Mouse (Mus musculus) hindbrain, embryonic 12.5 days (tissue): ENCODE measurements around the gene Gm136. TPM values are rescaled to one million over a fixed set of nuclear protein-coding genes. Genes with fewer than 3 reads are reported as not detected.

Experiments used
- ATAC-seq: fragments of 200-750 bp; cut with Nextera tagmentation; 2 replicates; pipeline ENCODE4 v1.8.0; 2017; ENCODE audit warnings: moderate TSS enrichment; ENCODE audit not compliant: low FRiP score
- H3K27ac ChIP-seq: fragments of 300-500 bp; sonication (generic); 2 replicates; pipeline ENCODE4 v1.5.1; 2016; ENCODE audit warnings: mild to moderate bottlenecking
- H3K27me3 ChIP-seq: fragments of 300-500 bp; sonication (generic); 2 replicates; pipeline ENCODE4 v1.6.1; 2016; ENCODE audit warnings: mild to moderate bottlenecking
- H3K36me3 ChIP-seq: fragments of 300-500 bp; sonication (generic); 2 replicates; pipeline ENCODE4 v1.6.1; 2016; ENCODE audit warnings: mild to moderate bottlenecking
- H3K4me1 ChIP-seq: fragments of 300-500 bp; sonication (generic); 2 replicates; pipeline ENCODE4 v1.6.1; 2016
- H3K4me2 ChIP-seq: fragments of 300-500 bp; sonication (generic); replicated peaks from 2 replicates; pipeline ENCODE4 v1.6.1; 2016; ENCODE audit warnings: mild to moderate bottlenecking
- H3K4me3 ChIP-seq: fragments of 300-500 bp; sonication (generic); 2 replicates; pipeline ENCODE4 v1.5.1; 2016; ENCODE audit warnings: mild to moderate bottlenecking
- H3K9ac ChIP-seq: fragments of 300-500 bp; sonication (generic); 2 replicates; pipeline ENCODE4 v1.6.1; 2016; ENCODE audit warnings: mild to moderate bottlenecking, moderate library complexity
- H3K9me3 ChIP-seq: fragments of 300-500 bp; sonication (generic); replicated peaks from 2 replicates; pipeline ENCODE4 v1.6.1; 2016; ENCODE audit warnings: mild to moderate bottlenecking
- WGBS: fragments of 180-500 bp; shearing (Covaris S2); methylation state at CpG from one replicate; pipeline ENCODE4 v1.1.7; 2016; 5-methylcytosine and 5-hydroxymethylcytosine counted together
- polyA plus RNA-seq: library from polyadenylated mRNA; unstranded; fragments of >200 nt; fragmentation: Nextera tagmentation; extraction: Ambion mirVana; gene quantifications from 2 replicates; pipeline ENCODE4 v1.2.1, GENCODE M21; 2016

Gm136 gene
- polyA plus RNA-seq: not detected in 2 replicates

DNA sequence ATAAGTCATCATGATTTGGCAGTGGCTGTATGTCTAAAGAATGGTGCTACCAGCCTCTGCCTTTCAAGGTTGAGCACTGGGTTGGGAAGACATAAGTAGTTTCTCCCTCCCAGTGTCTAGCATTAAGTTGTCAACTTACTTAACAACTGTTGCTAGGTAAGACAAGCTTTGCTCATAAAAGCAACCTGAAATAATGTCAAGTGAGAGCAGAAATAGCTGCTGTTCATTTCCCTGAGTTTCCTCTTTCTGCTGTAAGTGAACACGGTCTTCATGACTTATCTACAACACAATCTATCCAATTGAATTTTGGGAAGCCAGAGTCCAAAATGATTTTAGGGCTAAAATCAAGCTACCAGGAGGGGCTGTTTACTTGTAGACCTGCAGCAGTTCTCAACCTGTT lies at the start of gene Gm136:
Gm136 (minus strand) TSS at position 101 of the 400 bp plus-strand sequence.
- H3K4me1 ChIP-seq: no peaks in the 10 kb centered on the region
- H3K9me3 ChIP-seq: no peaks in the 10 kb centered on the region
- WGBS: 87% methylated on average over 1 of the region's 1 CpGs
- H3K9ac ChIP-seq: no peak within 1 kb of the TSS
- no peak within 1 kb of the TSS for H3K27ac ChIP-seq
- H3K4me3 ChIP-seq: no peak within 1 kb of the TSS
- no peak for ATAC-seq
- no peaks in the 10 kb centered on the region for H3K27me3 ChIP-seq
- H3K4me2 ChIP-seq: no peak within 1 kb of the TSS
- H3K36me3 ChIP-seq: no peaks in the 10 kb centered on the region

DNA sequence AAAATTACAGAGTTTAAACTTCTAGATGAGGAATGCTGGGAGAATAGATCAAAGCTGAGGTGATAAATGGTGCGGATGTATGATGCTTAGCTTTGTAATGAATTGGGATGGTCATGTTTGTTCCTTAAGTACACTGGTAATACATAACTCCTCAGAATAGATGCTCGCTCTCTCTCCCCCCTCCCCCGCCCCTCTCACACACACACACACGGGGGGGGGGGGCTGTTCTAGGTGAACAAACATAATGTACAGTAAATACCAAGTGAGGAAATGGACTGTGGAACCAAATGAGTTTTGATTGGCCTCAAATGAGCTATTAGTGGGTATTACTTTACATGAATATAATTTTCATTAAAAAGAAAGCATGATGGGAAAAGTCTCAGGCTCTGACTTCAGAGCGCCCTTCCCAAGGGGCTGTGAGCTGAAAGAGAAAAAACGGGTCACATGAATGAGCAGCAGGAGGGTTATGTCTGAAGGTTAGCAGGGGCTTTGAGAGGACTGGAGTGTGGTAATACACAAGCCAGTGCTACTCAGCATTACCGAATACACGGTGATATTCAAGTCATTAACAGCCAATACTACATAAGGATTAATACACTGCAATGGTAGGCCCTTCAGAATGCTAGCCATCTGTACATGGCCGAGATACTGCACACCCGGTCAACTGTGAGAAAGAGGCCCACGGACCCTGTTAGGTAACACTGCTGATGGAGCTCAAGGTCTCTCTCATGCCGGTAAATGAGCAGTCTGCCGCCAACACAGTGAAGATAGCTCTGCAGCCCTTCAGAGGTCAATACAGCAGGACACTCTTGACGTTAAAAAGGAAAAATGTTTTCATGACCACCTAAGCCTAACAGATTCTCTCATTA lies 45.3 kb upstream of the Gm136 start:
- peaks cover 4% of the 10 kb centered on the region; the same call in 1 of the 2 replicates for H3K4me1 ChIP-seq
- no peaks in the 10 kb centered on the region for H3K27me3 ChIP-seq
- WGBS: 81% methylated on average over 14 of the region's 14 CpGs
- H3K9me3 ChIP-seq: no peaks in the 10 kb centered on the region
- peaks cover 16% of the 10 kb centered on the region for H3K36me3 ChIP-seq
- H3K4me2 ChIP-seq: no peak overlapping the region
- ATAC-seq: peak; percentile 35; the same call in 1 of the 2 replicates
- H3K9ac ChIP-seq: no peak overlapping the region
- no peak overlapping the region for H3K27ac ChIP-seq
- H3K4me3 ChIP-seq: no peak overlapping the region

DNA sequence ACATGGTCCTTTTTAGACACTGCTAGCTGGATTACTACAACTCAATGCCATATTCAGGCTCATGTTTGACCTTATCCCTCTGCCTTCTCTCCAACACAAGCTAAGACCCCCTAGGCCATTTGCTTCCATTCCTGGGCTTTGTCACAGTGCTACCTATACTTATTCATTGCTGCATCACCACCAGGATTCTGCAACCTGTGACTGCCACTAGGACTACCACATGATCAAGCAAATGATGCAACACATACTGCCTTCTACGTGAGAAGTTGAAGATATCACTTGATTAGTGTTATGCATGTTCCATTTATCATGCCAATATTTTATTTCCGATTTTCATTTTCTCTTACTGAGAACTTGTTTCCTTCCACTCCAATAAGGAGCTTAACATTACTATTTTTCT lies 41.9 kb upstream of the Gm136 start:
- Histone ChIP-seq H3K4me1 (peaks cover 4% of the 10 kb centered on the region; the same call in 1 of the 2 replicates), H3K9ac (no peak overlapping the region), H3K9me3 (no peaks in the 10 kb centered on the region), H3K4me3 (no peak overlapping the region), H3K4me2 (no peak overlapping the region), H3K27ac (no peak overlapping the region), H3K36me3 (no peaks in the 10 kb centered on the region), H3K27me3 (no peaks in the 10 kb centered on the region)
- no peak for ATAC-seq
- 93% methylated on average over 2 of the region's 2 CpGs for WGBS

- H3K9me3 ChIP-seq: no peaks in the 10 kb centered on the region
Measured at GRCm38 (mm10) chr4:34797294-34797983, 41.4 kb upstream of the Gm136 start.

DNA sequence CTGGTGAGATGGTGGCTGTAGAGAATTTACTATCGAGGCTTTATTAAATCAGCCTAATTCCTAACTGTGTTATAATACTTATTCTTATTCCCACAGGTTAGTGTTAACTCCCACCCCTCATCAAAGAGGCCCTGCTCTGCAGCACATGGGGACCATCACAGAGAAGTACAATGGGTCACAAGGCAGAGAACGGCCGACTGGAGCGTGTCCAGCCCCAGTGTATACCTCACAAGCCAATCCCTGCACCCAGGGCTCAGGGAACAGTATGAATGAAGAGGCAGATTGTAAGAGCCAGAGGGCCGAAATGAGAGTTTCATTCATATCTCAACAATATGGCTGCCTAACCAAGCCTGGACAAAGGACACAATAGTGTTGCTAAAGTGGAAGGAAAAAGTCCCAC lies 40.2 kb upstream of the Gm136 start:
- Histone ChIP-seq H3K36me3 (no peaks in the 10 kb centered on the region), H3K4me3 (no peak overlapping the region), H3K27ac (no peak overlapping the region), H3K9ac (no peak overlapping the region), H3K9me3 (no peaks in the 10 kb centered on the region), H3K4me2 (no peak overlapping the region), H3K27me3 (no peaks in the 10 kb centered on the region), H3K4me1 (no peaks in the 10 kb centered on the region)
- no peak for ATAC-seq
- 88% methylated on average over 5 of the region's 5 CpGs for WGBS

More at GRCm38 (mm10) chr4:34797294-34797983, 41.4 kb upstream of the Gm136 start:
- Histone ChIP-seq H3K36me3 (no peaks in the 10 kb centered on the region), H3K4me2 (no peak overlapping the region), H3K27ac (no peak overlapping the region), H3K4me3 (no peak overlapping the region), H3K4me1 (peaks cover 4% of the 10 kb centered on the region; the same call in 1 of the 2 replicates), H3K27me3 (no peaks in the 10 kb centered on the region), H3K9ac (no peak overlapping the region)
- no peak for ATAC-seq
- WGBS: 85% methylated on average over 8 of the region's 8 CpGs

- Histone ChIP-seq H3K27me3 (no peaks in the 10 kb centered on the region), H3K4me3 (no peak overlapping the region), H3K4me2 (no peak overlapping the region), H3K9ac (no peak overlapping the region), H3K27ac (no peak overlapping the region), H3K9me3 (no peaks in the 10 kb centered on the region), H3K4me1 (no peaks in the 10 kb centered on the region), H3K36me3 (no peaks in the 10 kb centered on the region)
- WGBS: 92% methylated on average over 3 of the region's 3 CpGs
- no peak for ATAC-seq
Measured at GRCm38 (mm10) chr4:34786476-34786875, 30.4 kb upstream of the Gm136 start.

GRCm38 (mm10) chr4:34785646-34786045 lies 29.6 kb upstream of the Gm136 start:
- Histone ChIP-seq H3K36me3 (no peaks in the 10 kb centered on the region), H3K9me3 (no peaks in the 10 kb centered on the region), H3K4me3 (no peak overlapping the region), H3K4me1 (no peaks in the 10 kb centered on the region), H3K27me3 (no peaks in the 10 kb centered on the region), H3K27ac (no peak overlapping the region), H3K9ac (no peak overlapping the region), H3K4me2 (no peak overlapping the region)
- no peak for ATAC-seq
- WGBS: 89% methylated on average over 2 of the region's 2 CpGs

GRCm38 (mm10) chr4:34784865-34785264 lies 28.8 kb upstream of the Gm136 start:
- Histone ChIP-seq H3K36me3 (no peaks in the 10 kb centered on the region), H3K4me3 (no peak overlapping the region), H3K9ac (no peak overlapping the region), H3K4me1 (no peaks in the 10 kb centered on the region), H3K4me2 (no peak overlapping the region), H3K27me3 (no peaks in the 10 kb centered on the region), H3K27ac (no peak overlapping the region), H3K9me3 (no peaks in the 10 kb centered on the region)
- 55% methylated on average over 5 of the region's 5 CpGs for WGBS
- no peak for ATAC-seq

GRCm38 (mm10) chr4:34782730-34783129 lies 26.7 kb upstream of the Gm136 start:
- WGBS: 36% methylated on average over 4 of the region's 4 CpGs

GRCm38 (mm10) chr4:34777677-34778527 lies 21.8 kb upstream of the Gm136 start, which contains the start of gene Smim8:
Smim8 (minus strand) TSS chr4:34778423.
- Histone ChIP-seq H3K9ac (peak within 1 kb of the TSS; percentile 75), H3K4me3 (peak within 1 kb of the TSS; percentile 62), H3K27me3 (no peaks in the 10 kb centered on the region), H3K4me1 (0 out of 2 replicates have a peak, but pooled peaks cover 3% of the 10 kb centered on the region), H3K27ac (peak within 1 kb of the TSS; percentile 86), H3K9me3 (no peaks in the 10 kb centered on the region), H3K4me2 (peak within 1 kb of the TSS; percentile 60), H3K36me3 (no peaks in the 10 kb centered on the region)
- ATAC-seq: peak; percentile 95
- WGBS: 5% methylated on average over 40 of the region's 40 CpGs

More at GRCm38 (mm10) chr4:34782730-34783129, 26.7 kb upstream of the Gm136 start:
- Histone ChIP-seq H3K4me1 (no peaks in the 10 kb centered on the region), H3K9ac (no peak overlapping the region), H3K4me3 (no peak overlapping the region), H3K9me3 (no peaks in the 10 kb centered on the region), H3K27ac (no peak overlapping the region), H3K4me2 (no peak overlapping the region), H3K36me3 (no peaks in the 10 kb centered on the region), H3K27me3 (no peaks in the 10 kb centered on the region)
- ATAC-seq: no peak

GRCm38 (mm10) chr4:34771652-34772371 lies 15.7 kb upstream of the Gm136 start:
- H3K4me2 ChIP-seq: no peak overlapping the region
- WGBS: 14% methylated on average over 8 of the region's 8 CpGs
- no peak overlapping the region for H3K4me3 ChIP-seq
- no peak for ATAC-seq
- peaks cover 12% of the 10 kb centered on the region for H3K36me3 ChIP-seq
- peak overlapping the region; percentile 23; the same call in 1 of the 2 replicates for H3K27ac ChIP-seq
- no peak overlapping the region for H3K9ac ChIP-seq
- no peaks in the 10 kb centered on the region for H3K9me3 ChIP-seq
- H3K27me3 ChIP-seq: no peaks in the 10 kb centered on the region
- H3K4me1 ChIP-seq: peaks cover 4% of the 10 kb centered on the region; the same call in 1 of the 2 replicates
